Mouse (Mus musculus) c-Kit-negative CD71-positive TER-119-positive erythroid progenitor cells, embryonic 14.5 days (primary cell): ENCODE results near the gene Necab2.

Experiments
- DNase-seq: peaks from one replicate; pipeline ENCODE4 v3.0.0-alpha.2; 2013; ENCODE audit warnings: low read depth, low spot score

Gene Necab2

DNA sequence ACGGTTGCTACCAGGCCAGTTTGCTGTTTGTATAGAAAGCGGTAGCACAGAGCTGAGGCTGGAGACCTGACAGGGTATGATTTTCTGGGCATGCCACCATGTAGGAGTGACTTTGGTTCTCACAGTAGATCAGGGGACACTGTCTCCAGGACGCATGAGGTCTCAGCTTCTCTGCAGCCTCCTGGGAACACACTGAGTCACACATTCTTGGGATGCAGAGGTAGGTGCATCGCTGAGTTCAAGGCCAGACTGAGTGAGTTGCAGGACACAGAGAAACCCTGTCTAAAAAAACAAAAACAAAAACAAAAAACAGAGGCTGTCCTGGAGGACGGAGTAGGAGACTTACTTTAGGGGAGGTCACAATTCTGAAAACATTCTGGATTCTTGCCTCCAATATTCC is 6.4 kb downstream of the Necab2 start:
- no peak for DNase-seq

DNA sequence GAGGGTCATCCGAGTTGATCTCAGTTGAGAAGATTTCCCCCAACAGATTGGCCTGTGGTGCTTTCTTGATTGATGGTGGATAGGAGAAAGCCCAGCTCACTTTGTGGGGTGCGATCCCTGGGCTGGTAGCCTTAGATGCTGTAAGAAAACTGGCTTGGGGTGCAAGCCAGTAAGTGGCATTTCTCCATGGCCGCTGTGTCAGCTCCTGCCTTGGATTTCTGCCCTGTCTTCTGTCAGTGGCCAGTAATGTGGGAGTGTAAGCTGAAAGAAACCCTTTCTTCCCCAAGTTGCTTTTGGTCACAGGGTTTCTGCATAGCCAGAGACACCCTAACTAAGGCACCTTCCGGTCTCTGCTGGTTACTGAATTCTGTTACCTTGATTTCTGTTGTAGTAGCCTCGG is 9.5 kb downstream of the Necab2 start:
- DNase-seq = no peak

DNA sequence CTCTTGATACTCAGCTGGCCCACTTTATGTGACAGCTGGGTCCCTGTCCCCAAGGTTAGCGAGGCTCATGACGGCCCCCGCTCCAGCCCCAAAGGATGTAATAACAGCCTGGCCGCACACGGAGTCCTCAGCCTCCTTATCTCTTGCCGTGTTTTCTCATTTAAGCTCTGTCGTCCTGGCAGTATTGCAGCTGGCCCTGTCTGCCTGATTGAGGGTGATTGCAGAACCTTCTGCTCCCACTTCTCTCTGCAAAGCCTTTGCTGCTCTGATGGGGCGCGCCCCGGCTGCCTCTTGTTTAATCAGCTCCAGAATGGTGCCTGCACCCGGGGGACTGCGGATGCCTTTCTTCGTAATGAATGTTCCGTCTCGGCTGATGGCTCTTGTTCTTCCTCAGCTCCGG is 13.2 kb downstream of the Necab2 start:
- DNase-seq = no peak

DNA sequence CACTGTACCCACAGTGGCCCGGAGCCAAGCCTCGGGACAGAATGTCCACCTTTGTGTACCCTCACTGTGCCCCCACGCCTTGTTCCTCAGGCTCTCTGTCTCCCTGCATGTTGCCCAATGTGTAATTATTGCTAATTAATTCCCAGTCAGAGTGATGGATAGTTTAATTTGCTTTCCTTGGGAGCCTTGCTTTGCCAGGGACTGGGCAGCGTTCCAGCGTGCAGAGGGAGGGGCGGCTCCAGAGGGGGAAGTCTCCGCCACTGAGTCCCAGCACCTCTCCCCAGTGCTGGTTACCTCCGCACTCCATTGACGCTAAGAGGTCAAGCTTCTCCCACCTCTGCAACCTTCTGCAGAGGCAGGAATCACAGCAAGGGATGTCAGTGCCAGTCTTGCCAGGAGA is 14.8 kb downstream of the Necab2 start:
- no peak for DNase-seq

DNA sequence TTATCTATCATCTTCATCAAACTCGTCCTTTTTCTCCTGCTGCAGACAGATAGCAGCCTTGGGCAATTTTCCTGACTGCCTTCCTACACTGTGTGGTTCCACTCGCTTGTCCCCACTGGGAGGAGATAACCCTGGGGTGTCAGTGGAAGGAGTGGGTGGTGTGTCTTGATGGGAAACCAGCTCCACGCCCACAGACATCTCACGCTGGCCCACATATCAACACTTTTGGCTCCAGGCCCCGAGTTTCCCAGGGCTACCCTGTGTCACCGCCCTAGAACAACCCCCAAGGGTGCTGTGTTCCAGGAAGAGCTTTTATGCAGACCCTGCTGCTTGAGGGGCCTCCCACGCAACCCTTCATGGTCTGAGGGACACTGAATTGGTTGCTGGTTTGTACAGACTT is 17.2 kb downstream of the Necab2 start:
- DNase-seq = no peak

DNA sequence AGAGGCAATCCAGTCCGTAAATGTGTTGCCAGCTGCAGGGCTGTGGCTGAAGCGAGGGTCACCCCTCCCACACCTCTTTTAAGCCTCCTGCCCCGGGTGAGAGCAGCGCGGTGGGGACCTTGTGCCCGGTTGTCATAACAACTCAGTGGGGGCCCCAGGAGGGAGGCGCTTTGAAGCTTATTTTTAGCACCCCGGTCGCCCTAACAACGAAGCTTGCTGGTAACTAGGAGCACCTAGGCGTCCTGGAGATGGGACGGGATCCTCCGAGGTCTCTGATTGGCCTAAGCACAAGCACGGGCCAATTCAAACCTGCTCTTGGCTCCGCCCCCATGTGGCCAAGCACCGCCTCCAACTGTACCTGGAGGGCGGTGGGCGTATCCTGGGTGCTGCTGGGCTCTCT is 19.6 kb downstream of the Necab2 start:
- no peak for DNase-seq

DNA sequence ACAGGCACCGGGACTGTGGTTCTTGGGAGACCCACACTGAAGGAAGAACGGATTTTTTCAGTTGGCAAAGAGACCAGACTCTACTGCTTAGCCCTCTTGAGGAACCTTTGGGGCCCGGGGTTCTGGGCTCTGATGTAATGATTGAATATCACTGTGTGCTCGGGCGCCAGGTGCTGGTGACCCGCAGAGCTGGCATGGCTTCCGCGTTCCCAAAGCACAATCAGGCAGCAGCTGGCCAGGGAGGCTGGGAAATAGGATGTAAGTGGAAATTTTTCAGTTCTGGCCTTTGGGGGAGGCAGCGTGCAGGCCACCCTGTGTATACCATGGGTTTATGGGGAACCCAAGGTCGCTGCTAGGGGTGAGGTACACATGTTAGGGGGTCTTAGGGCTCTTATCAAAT is 20.3 kb downstream of the Necab2 start:
- DNase-seq = no peak

DNA sequence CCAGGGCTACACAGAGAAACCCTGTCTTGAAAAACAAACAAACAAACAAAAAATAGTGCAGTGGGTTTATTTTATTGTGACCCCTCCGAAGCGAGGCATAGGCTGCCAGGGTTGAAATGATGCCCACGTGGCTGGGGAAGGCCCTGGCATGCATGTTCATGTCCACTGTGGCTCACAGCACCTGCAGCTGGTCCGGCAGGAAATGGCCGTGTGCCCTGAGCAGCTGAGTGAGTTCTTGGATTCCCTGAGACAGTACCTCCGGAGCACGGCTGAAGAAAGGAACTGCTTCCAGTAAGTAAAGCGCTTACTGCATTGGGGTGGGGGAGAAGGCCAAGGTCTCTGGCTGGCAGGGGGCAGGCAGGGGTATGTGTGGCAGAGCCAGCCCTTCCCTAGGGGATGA is 21.6 kb downstream of the Necab2 start:
- DNase-seq = no peak

DNA sequence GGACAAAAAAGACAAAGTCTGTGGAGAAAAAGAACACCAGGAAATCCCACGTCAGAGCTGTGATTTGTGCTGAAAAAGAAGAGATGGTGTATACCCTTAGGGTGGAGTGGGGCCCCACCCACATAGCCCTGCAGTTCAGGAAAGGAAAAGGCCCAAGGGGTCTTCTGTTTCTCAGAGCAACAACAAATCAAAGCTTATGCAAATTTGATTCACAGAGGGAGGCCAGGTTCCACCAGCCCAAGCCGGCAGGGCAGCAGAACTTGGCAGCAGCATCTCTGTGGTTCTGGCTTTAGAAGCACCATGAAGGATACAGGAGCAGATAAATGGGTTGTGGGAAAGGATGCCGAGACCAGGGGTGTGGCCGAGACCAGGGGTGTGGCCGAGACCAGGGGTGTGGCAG is 32.2 kb downstream of the Necab2 start:
- DNase-seq = no peak

DNA sequence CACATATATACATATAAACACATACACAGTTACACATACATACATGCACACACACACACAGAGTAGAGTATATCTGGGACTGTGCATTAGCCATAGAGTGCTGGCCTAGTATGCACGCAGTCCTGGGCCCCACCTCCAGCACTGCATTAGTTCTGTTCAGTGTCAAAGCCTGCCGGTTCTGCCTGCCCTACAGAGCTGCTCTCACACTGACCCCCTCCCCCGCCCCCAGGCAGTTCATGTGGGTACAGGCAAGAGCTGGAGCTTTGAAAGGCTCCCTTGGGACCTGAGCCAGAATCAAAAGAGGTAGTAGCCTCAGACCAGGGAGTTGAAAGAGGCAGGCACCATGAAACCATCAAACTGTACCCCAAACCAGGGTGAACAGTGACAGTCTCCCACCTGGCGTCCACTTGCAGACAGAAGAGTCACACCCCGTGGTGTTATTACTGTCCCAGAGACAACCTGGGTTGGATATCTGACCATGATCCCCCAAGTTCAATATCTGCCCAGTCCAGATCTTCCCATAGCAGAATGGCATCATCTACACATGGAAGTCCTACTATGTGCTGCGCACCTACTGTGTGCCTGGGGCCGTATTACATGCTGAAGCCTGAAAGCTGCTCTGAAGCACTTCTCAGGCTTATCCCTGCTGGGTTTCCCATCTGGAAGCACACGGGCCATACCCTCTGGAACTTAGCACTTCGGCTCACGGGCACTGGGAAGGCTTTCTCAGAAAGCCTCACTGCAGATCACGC is 37.8 kb downstream of the Necab2 start:
- no peak for DNase-seq

DNA sequence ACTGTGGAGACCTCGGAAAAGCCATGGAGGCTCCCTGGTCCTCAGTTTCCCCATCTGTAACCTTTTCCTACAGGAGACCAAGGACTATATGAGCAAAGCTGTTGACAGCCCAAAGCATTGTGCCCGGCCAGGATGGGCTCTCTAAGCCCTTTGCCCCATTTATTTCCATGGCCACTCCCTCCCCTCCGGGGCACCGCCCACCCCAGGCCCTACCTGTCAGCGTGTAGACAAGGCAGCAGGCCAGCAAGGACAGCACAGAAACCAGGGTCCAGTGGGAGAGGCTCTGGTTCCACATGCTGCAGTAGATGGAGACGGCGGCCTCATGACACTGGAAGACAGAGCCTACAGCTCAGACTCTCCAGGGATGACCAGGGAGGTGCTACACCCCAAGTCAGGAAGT is 40.6 kb downstream of the Necab2 start:
- DNase-seq = no peak

DNA sequence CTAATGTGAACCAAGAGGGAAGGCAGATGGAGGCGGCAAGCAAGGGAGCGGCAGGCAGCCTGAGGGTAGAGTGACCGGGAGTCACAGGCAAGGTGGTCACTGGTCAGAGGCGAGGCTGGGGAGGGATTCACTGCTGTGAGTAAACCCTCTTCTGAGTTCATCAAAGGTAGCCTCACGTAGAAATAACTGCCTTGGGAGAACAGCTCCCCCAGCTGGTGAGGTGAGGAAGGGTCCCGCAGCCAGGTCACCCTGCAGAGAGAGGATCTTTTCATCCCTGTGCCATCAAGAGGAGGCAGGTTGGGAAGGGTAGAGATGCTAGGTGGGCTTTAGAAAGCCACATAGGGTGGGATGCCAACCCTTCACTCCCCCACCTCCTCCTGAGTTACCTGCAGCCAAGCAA is 50.3 kb downstream of the Necab2 start:
- DNase-seq = no peak

DNA sequence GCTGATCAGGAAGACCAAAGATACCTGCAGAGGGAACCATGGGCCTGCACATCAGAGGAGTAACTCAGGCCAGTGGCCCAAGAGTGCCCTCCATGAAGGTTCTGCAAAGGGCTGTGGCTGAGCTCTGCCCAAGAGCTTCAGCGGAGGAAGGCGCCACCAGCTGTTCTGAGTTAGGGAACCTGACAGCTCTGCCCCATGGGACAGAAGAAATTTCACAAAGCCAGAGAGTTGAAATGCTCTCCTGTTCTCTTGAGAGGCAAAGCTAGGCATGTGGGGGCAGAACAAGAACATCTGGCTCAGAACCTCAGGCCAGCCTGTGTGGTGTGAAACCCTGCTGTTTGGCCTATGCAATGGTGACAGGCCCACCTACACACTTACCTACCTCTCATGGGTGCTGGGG is 53.3 kb downstream of the Necab2 start:
- no peak for DNase-seq

DNA sequence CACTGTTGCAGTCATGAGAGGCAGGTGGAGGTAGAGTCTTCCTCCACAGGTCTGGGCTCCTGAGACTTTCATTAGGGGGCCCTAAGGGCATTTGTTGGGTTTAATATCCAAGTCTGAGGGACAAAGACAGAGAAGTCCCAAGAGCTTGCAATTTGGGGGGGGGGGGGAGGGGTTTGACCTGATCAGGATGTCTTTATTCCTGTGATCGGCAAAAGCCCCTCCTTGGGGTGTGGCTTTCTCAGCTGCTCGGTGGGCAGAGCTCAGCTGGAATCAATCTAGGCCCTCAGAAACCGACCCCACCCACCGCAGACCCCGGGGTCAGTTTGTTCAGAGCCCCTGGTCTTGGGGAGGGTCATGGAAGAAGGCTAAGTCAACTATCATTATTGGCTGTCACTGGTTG is 55.1 kb downstream of the Necab2 start, which contains the start of gene Slc38a8:
Gene Slc38a8, minus strand, starts transcription at position 101 of the 400 bp plus-strand sequence.
- no peak for DNase-seq

DNA sequence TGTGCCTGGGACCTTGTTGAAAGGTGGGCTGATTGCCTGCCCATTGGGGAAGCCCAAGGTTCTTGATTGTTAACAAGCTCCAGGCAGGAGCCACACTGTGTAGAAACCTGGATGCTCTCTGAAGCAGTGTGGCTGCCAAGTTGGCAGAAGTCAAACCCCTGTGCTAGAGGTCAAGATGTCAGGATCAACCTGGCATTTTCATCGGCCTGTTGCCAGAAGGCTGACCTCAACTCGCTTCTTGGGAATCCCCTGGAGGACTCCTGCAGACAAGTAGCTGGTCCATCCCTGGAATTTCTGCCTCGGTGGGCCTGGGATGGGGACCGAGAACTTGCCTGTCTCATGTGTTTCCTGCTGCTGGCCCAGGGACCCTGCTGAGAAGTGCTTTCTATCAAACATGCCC is 55.6 kb downstream of the Necab2 start:
- no peak for DNase-seq

DNA sequence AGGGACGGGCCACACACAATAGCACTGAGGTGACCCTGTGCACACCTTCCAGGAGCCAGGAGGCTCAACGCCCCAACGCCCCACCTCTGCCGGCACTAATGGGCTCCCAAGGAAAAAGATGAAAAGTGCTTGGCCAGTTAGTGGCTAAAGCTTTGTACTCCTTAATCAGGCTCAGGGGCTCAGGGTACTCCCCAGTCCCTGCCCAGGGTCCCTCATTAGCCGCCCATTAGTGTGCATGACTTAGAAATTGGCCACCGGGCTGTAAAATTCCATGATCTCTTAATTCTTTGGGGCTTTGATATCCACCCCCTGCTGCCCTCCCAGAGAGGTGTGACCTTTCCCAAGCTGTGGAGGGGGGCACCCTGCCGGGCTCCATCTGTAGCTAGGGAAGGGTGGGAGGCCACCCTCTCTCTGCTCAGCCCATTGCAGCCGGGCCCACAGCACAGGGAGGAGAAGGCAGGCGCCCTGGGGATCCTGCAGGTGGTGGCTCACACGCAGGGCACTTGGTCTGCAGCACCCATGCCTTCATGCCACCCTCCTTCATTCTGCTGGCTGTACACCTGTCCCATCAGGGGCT is 56.8 kb downstream of the Necab2 start:
- no peak for DNase-seq

DNA sequence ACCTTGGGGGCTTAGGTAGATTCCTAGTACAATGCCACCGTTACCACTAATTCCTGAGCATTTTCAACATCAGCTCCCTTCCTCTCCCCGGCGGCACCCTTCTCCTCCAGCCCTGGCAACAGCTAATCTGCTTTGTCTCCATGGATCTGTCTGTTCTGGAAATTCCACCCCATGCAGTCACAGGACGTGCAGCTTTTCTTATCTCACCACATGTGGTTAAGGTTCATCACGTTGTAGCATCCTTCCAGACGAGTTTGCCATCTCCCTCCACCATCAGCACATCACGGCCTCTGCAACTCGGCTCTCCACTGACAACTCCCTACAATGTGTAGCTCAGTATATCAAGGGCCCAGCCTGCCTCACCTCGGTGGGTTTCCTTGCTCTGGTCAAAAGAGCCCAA is 59.0 kb downstream of the Necab2 start:
- no peak for DNase-seq

DNA sequence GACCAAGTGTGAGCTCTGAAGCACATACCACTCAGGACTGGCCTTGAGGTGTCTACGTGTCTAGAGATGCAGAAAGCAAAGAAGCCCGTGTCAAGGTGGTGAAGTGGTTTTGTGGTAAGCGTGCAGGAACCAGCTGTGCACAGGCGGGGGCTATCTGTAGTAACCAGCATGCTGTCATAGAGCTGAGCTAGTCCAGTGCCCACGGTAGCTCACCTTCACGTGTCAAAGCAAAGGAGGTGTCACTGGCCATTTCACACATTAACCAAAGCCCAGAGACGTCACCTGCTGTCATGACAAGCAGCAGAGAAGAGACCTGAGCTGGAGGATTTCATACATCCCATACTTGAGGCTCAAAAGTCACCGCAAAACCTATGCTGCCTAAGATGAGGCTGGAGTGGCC is 59.6 kb downstream of the Necab2 start:
- DNase-seq = no peak

DNA sequence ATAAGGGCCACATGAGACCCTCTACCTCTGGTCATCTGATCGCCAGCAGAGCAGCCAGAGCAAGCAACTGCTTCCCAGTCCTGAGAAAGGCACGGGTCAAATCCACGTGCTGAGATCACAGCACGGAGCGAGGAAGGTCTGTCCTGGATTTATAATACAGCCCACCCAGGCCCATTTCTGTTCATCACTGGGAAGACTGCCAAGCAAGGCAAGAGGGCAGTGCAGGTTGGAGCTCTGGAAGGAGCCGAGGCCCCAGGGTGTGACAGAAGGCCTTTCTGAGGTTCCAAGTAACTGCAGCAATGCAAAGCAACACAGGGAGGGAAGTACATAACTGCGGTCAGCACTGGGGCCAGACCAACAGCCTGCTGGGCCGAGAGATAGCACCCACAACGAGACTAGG is 64.0 kb downstream of the Necab2 start:
- DNase-seq = no peak

DNA sequence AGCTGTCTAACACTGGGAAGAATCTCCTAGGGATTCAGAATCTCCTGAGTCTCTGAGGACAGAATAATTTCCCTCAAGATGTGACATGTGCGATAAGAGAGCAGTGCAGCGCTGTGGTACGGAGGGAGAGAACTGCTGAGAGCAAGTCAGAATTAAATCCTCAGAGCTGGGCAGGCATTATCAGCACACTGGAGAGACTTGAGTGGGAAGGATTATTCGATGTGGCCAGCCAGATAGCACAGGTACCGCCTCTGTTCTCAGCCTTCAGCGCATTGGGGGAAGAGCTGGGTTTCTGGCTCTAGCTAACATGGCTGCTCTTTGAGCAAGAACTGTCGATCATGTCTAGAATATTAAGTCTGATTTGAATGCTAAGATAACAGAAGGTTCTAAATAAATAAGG is 65.2 kb downstream of the Necab2 start:
- no peak for DNase-seq

DNA sequence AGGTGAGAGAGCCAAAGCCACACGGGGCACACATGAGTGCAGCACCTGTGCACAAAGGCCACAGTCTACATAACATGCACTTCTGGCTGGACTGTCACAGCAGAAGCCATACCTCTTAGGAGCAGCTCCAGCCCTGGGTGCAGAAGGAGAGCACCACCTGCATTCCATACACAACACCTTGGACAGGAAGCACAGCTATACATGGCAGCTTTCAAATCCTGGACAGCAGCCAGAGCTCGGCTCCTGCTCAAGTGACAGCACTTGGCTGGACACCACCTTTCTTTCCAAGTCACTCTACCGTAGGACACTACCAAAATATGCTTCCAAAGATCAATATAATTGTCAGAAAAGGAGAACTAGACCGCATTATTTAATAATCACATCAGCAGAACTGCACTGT is 66.9 kb downstream of the Necab2 start:
- DNase-seq = no peak

DNA sequence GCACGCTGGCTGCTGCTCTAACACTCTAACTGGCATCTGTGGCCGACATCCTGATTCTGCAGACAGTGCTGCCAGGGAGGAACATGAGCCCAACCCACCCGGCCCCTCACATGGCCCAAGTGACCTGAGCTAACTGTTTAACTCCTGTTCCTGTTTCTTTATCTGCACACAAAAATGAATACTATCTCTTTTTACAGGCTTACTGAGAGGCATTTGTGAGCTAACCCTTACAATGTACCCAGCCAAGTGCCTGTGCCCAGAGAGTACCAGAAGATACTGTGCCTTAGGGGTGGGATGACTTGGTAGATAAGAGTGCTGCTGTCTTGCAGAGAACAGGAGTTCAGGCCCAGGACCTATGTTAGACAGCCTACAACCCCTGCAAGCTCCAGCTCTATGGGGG is 68.4 kb downstream of the Necab2 start:
- DNase-seq = no peak

DNA sequence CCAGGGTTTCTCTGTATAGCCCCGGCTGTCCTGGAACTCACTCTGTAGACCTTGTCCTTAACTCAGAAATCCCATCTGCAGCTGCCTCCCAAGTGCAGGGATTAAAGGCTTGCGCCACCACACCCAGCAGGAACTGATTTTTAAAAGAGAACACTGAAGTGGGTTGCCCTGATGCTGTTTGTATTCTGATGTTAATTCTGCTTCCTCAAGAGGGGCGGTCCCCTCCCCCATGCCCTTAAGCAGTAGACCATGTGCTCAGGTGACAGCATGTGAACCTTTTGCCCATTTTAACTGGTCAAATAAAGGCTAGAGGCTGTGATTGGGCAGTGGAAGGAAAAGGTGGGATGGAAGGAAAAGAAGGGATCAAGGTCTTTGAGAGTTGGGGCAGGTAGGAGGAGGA is 69.2 kb downstream of the Necab2 start:
- DNase-seq = no peak

DNA sequence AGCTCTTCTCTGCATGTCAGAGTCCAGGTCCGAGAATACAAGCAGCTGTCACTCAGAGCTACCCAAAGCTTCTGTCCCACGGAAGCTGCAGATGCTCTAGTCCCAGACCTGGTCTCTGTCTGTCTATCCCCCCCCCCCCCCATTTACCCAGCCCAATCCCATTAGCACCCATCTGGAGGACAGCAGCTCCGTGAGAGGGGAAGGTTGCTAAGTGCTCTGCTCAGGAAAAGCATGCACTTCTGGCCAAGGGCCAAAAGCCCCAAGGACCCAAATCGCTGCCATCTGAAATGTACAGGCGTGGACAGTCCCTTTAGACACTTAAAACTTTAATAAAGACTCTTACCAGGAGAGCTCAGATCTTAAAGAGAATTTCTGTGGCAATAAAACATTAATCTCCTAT is 70.2 kb downstream of the Necab2 start:
- no peak for DNase-seq
